In the genomic region with DNA sequence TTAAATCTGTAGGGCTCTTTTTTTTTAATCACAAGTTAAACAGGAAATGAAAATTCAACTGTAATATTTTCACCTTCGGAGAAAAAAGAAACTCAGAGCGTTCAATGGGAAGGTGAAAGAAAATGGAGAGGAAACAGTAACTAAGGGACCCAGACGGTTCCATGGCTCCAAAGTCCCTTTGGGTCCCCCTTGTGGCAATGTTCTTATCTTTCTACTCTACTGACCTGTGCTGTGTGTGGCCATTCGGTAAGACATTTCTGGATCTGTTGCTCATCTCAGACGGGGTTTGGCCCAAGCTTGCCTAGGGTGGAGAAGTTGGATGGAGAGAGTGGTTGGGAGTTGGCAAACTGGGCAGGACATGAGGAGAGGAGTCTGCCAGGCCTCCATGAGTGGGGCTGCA, we compare ENCODE assay signal across 10 mouse cellular contexts.
A peak's percentile ranks its signal among the peaks of the same experiment; 100 is the strongest.
DNase-seq lines count a peak whose midpoint lies in the region; ATAC-seq and TF ChIP-seq lines count a peak whose summit lies in the region.
"Had no signal": no experiment of that assay in that cellular context is flagged by ENCODE, and none has a peak within 500 bp of the region (broad histone marks: within the 10 kb centered on the region; RNA-seq: fewer than 3 reads in every experiment).

No protein-coding gene starts in this region.

- H3K4me3 ChIP-seq in intestine, embryonic 14.5 days (ENCODE audit: low read depth, low read length): no peak overlapping the region
- no peak overlapping the region for H3K4me3 ChIP-seq in intestine, embryonic 16.5 days (ENCODE audit: low read length)
- no peak overlapping the region for H3K4me3 ChIP-seq in CH12.LX (replicated peaks in 1 of 3; ENCODE audit: low read depth in 2 of 3, low read length in 2 of 3, poor library complexity in 1 of 3)
- no peak overlapping the region for H3K4me3 ChIP-seq in hindbrain, embryonic 14.5 days (replicated peaks; ENCODE audit: low read length)
- H3K4me3 ChIP-seq: neural tube, embryonic 12.5 days; stomach, embryonic 15.5 days had no signal

- ATAC-seq in intestine, embryonic 14.5 days (replicated peaks; ENCODE audit: low FRiP score, low TSS enrichment, low read depth): peak; percentile 66; the same call in 1 of the 2 replicates
- no peak for ATAC-seq in intestine, embryonic 16.5 days
- ATAC-seq in hindbrain, embryonic 14.5 days (ENCODE audit: low FRiP score): no peak; the same call in 1 of the 2 replicates

- 50% methylated on average over 5 of the region's 5 CpGs for WGBS in intestine, embryonic 14.5 days
- WGBS in intestine, embryonic 16.5 days: 56% methylated on average over 5 of the region's 5 CpGs
- 59% methylated on average over 5 of the region's 5 CpGs for WGBS in hindbrain, embryonic 14.5 days

- TF ChIP-seq CTCF in CH12.LX (conservative IDR thresholded peaks at IDR 0.05 in 1 of 2, IDR thresholded peaks at IDR 0.05 in 1 of 2; ENCODE audit: low read depth in 2 of 2, low read length in 2 of 2): peak in 1 of 2 experiments; percentile 61; a peak in 2 of 4 replicates

- H3K4me1 ChIP-seq in intestine, embryonic 14.5 days (replicated peaks; ENCODE audit: control insufficient read depth, insufficient read depth, low read length): no peaks in the 10 kb centered on the region
- H3K4me1 ChIP-seq in intestine, embryonic 16.5 days (ENCODE audit: control insufficient read depth, insufficient read depth, low read length): no peaks in the 10 kb centered on the region
- peaks cover 0 to 4% of the 10 kb centered on the region in 2 experiments; a peak in 2 of 4 replicates for H3K4me1 ChIP-seq in CH12.LX (ENCODE audit: control insufficient read depth in 1 of 2, insufficient read depth in 2 of 2)
- H3K4me1 ChIP-seq in hindbrain, embryonic 14.5 days (replicated peaks; ENCODE audit: control insufficient read depth, insufficient read depth, low read length): no peaks in the 10 kb centered on the region; the same call in 1 of the 2 replicates
- H3K4me1 ChIP-seq: neural tube, embryonic 12.5 days; stomach, embryonic 15.5 days had no signal

- H3K27me3 ChIP-seq in intestine, embryonic 14.5 days (replicated peaks; ENCODE audit: control insufficient read depth, insufficient read depth, low read length): no peaks in the 10 kb centered on the region
- no peaks in the 10 kb centered on the region for H3K27me3 ChIP-seq in intestine, embryonic 16.5 days (replicated peaks; ENCODE audit: control insufficient read depth, insufficient read depth, low read length)
- H3K27me3 ChIP-seq in CH12.LX (replicated peaks): no peaks in the 10 kb centered on the region
- no peaks in the 10 kb centered on the region for H3K27me3 ChIP-seq in hindbrain, embryonic 14.5 days (ENCODE audit: control insufficient read depth, insufficient read depth, low read length)
- H3K27me3 ChIP-seq: neural tube, embryonic 12.5 days; stomach, embryonic 15.5 days had no signal

- no peaks in the 10 kb centered on the region for H3K79me2 ChIP-seq in CH12.LX (replicated peaks; ENCODE audit: control insufficient read depth, extremely low read depth, insufficient read depth, poor library complexity, severe bottlenecking)

- TF ChIP-seq RAD21 in CH12.LX (IDR thresholded peaks at IDR 0.05; ENCODE audit: low read depth, low read length): peak; percentile 22

- no peaks in the 10 kb centered on the region for H3K36me3 ChIP-seq in intestine, embryonic 14.5 days (ENCODE audit: control insufficient read depth, insufficient read depth, low read length)
- no peaks in the 10 kb centered on the region for H3K36me3 ChIP-seq in intestine, embryonic 16.5 days (ENCODE audit: control insufficient read depth, insufficient read depth, low read length)
- no peaks in the 10 kb centered on the region for H3K36me3 ChIP-seq in CH12.LX (replicated peaks in 1 of 2; ENCODE audit: control insufficient read depth in 1 of 2, insufficient read depth in 1 of 2, low read length in 1 of 2)
- H3K36me3 ChIP-seq in hindbrain, embryonic 14.5 days (replicated peaks; ENCODE audit: control insufficient read depth, insufficient read depth): no peaks in the 10 kb centered on the region
- H3K36me3 ChIP-seq: neural tube, embryonic 12.5 days; stomach, embryonic 15.5 days had no signal

- dilution Hi-C loops in CH12.LX (cut with MboI; ENCODE audit: extremely low pct_ligation_motif_present, extremely low pct_unique_long_range_greater_than_20kb, low sequenced_read_pairs): no loop called here

- H3K9me3 ChIP-seq in intestine, embryonic 14.5 days (ENCODE audit: control insufficient read depth, low read length): no peaks in the 10 kb centered on the region
- H3K9me3 ChIP-seq in intestine, embryonic 16.5 days (ENCODE audit: control insufficient read depth, low read length): no peaks in the 10 kb centered on the region
- peaks cover 3% of the 10 kb centered on the region for H3K9me3 ChIP-seq in CH12.LX (replicated peaks; ENCODE audit: low read length)
- H3K9me3 ChIP-seq in hindbrain, embryonic 14.5 days (ENCODE audit: control insufficient read depth, low read length): no peaks in the 10 kb centered on the region
- H3K9me3 ChIP-seq: neural tube, embryonic 12.5 days; stomach, embryonic 15.5 days had no signal

- H3K4me2 ChIP-seq in intestine, embryonic 14.5 days (ENCODE audit: low read length): no peak overlapping the region
- no peak overlapping the region for H3K4me2 ChIP-seq in intestine, embryonic 16.5 days (ENCODE audit: low read depth, low read length)
- peak overlapping the region; percentile 22; the same call in 1 of the 2 replicates for H3K4me2 ChIP-seq in CH12.LX (ENCODE audit: insufficient read depth, low read depth, poor library complexity, severe bottlenecking)
- H3K4me2 ChIP-seq in hindbrain, embryonic 14.5 days (replicated peaks): no peak overlapping the region
- H3K4me2 ChIP-seq: liver, embryonic 11.5 days; neural tube, embryonic 12.5 days; stomach, embryonic 15.5 days had no signal

- TF ChIP-seq EP300 in CH12.LX (IDR thresholded peaks at IDR 0.05; ENCODE audit: low read length): no peak

- H3K27ac ChIP-seq in intestine, embryonic 14.5 days (ENCODE audit: low read depth): no peak overlapping the region
- no peak overlapping the region for H3K27ac ChIP-seq in intestine, embryonic 16.5 days (ENCODE audit: low read length)
- H3K27ac ChIP-seq in CH12.LX (ENCODE audit: insufficient read depth, low read depth): no peak overlapping the region
- no peak overlapping the region for H3K27ac ChIP-seq in hindbrain, embryonic 14.5 days
- H3K27ac ChIP-seq: neural tube, embryonic 12.5 days; stomach, embryonic 15.5 days had no signal

- no peak for DNase-seq in intestine, embryonic 14.5 days (ENCODE audit: low spot score)
- DNase-seq in CH12.LX (ENCODE audit: extremely low read depth): peak; percentile 41
- DNase-seq in MN1 (ENCODE audit: low spot score): peak; percentile 9
- peak; percentile 48 for DNase-seq in hindbrain, embryonic 14.5 days (ENCODE audit: low spot score)
- no peak for DNase-seq in spleen, postnatal 14 days (ENCODE audit: low spot score in 2 of 2)
- no peak for DNase-seq in layer of hippocampus, adult 8-10 months (ENCODE audit: low spot score in 2 of 2)

- in situ Hi-C loops in CH12.LX (cut with MboI; ENCODE audit: low pct_ligation_motif_present, low pct_unique_long_range_greater_than_20kb, low sequenced_read_pairs): no loop called here

- TF ChIP-seq POLR2A in CH12.LX (IDR thresholded peaks at IDR 0.05; ENCODE audit: low read depth, low read length): no peak

- no peak overlapping the region for H3K9ac ChIP-seq in intestine, embryonic 14.5 days (ENCODE audit: low read length)
- no peak overlapping the region for H3K9ac ChIP-seq in intestine, embryonic 16.5 days (ENCODE audit: low read depth, low read length)
- H3K9ac ChIP-seq in CH12.LX (ENCODE audit: insufficient read depth, low read depth): no peak overlapping the region
- no peak overlapping the region for H3K9ac ChIP-seq in hindbrain, embryonic 14.5 days
- H3K9ac ChIP-seq: neural tube, embryonic 12.5 days; stomach, embryonic 15.5 days had no signal

TF ChIP-seq in CH12.LX, 34 proteins besides CTCF, POLR2A, EP300 and RAD21:
- peak; percentile 33; the same call in 1 of the 2 replicates for TF ChIP-seq SMC3 (IDR thresholded peaks at IDR 0.05; ENCODE audit: low read depth, low read length)
- no peak for TF ChIP-seq POLR2AphosphoS2 (IDR thresholded peaks at IDR 0.05; ENCODE audit: low read depth, low read length)
TF ChIP-seq in CH12.LX: peak in this region for 1.

Comparison
In these comparisons a context has a peak if more than half of its experiments do, and no peak if none do; other contexts are left out.
1. DNase-seq: peak in CH12.LX (single experiment), MN1 (single experiment) and hindbrain, embryonic 14.5 days (single experiment); none in intestine, embryonic 14.5 days (single experiment), spleen, postnatal 14 days (0 of 2) and layer of hippocampus, adult 8-10 months (0 of 2).